Mouse (Mus musculus): ENCODE measurements around the gene Mvb12b. TPM values are rescaled to one million over a fixed set of nuclear protein-coding genes. Genes with fewer than 3 reads are reported as not detected.

The Mvb12b gene
- polyA plus RNA-seq, 1 experiment from 2014 or later, result 60.5 TPM

- no peak overlapping the region for H3K27ac ChIP-seq (replicated peaks)
- 68% methylated on average over 9 of the region's 9 CpGs for WGBS
- H3K4me2 ChIP-seq, result no peak overlapping the region
- H3K4me3 ChIP-seq, result no peak overlapping the region
- H3K9ac ChIP-seq, result no peak overlapping the region
- peaks cover 47% of the 10 kb centered on the region for H3K4me1 ChIP-seq (replicated peaks)
- ATAC-seq (ENCODE audit: low read depth), result no peak
- no peaks in the 10 kb centered on the region for H3K27me3 ChIP-seq
- H3K9me3 ChIP-seq, result no peaks in the 10 kb centered on the region
- peaks cover 49% of the 10 kb centered on the region for H3K36me3 ChIP-seq
These were observed 69.9 kb downstream of the Mvb12b start for GRCm38 (mm10) chr2:33817663-33818346.

DNA sequence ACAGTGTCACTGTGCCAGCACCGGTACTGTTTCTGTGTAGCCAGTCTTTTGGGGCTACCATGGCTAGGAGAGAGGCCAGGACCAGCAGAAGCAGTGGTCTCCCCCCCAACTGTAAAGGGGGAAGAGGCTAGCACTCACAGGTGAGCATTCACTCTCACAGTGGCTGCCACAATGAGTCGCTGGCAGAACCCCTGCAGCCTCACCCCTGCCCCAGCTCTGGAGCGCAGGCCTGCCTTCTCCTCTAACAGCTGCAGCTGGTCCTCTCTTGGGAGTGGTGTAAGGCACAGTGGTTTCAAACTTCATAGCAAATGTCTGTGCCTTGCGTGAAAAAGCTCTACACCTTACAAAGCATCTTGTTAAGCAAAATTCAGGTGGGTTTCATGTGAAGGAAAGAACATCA lies 70.7 kb downstream of the Mvb12b start:
- H3K4me3 ChIP-seq, result no peak overlapping the region
- WGBS, result 75% methylated on average over 4 of the region's 4 CpGs
- no peak overlapping the region for H3K4me2 ChIP-seq
- H3K27ac ChIP-seq (replicated peaks), result no peak overlapping the region
- ATAC-seq (ENCODE audit: low read depth), result no peak
- no peak overlapping the region for H3K9ac ChIP-seq
- peaks cover 49% of the 10 kb centered on the region for H3K36me3 ChIP-seq
- no peaks in the 10 kb centered on the region for H3K9me3 ChIP-seq
- H3K27me3 ChIP-seq, result no peaks in the 10 kb centered on the region
- peaks cover 47% of the 10 kb centered on the region for H3K4me1 ChIP-seq (replicated peaks)

DNA sequence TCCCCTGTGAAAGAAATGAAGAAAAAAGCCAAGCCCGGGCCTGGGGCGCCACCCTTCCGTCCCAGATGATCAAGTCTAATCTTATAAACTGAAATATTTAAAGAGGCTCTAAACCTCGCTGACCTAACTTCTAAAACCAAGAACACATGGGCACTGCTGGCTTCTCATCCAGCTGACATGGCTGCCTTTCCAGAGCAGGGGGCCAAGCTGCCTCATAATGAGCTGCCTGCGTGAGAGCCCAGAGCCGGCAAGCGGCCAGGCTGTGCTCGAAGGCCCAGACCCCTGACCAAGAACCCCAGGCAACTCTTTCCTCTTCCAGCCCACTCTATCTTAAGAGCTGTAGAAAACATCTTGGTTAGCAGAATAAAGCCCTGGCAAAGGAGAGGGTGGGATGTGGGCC lies 73.2 kb downstream of the Mvb12b start:
- Histone ChIP-seq H3K9ac (no peak overlapping the region), H3K4me1 (replicated peaks) (peaks cover 63% of the 10 kb centered on the region), H3K27me3 (no peaks in the 10 kb centered on the region), H3K9me3 (no peaks in the 10 kb centered on the region), H3K36me3 (peaks cover 30% of the 10 kb centered on the region), H3K27ac (replicated peaks) (peak overlapping the region; percentile 33; the same call in 1 of the 2 replicates), H3K4me3 (no peak overlapping the region), H3K4me2 (no peak overlapping the region)
- WGBS, result 75% methylated on average over 8 of the region's 8 CpGs
- ATAC-seq (ENCODE audit: low read depth), result no peak

- Histone ChIP-seq H3K4me2 (no peak overlapping the region), H3K27me3 (no peaks in the 10 kb centered on the region), H3K27ac (replicated peaks) (no peak overlapping the region; the same call in 1 of the 2 replicates), H3K36me3 (peaks cover 21% of the 10 kb centered on the region), H3K9ac (no peak overlapping the region), H3K4me1 (replicated peaks) (peaks cover 72% of the 10 kb centered on the region), H3K4me3 (no peak overlapping the region), H3K9me3 (no peaks in the 10 kb centered on the region)
- ATAC-seq (ENCODE audit: low read depth), result no peak
- WGBS, result 52% methylated on average over 8 of the region's 8 CpGs
These were observed 74.1 kb downstream of the Mvb12b start for GRCm38 (mm10) chr2:33813501-33814240.

DNA sequence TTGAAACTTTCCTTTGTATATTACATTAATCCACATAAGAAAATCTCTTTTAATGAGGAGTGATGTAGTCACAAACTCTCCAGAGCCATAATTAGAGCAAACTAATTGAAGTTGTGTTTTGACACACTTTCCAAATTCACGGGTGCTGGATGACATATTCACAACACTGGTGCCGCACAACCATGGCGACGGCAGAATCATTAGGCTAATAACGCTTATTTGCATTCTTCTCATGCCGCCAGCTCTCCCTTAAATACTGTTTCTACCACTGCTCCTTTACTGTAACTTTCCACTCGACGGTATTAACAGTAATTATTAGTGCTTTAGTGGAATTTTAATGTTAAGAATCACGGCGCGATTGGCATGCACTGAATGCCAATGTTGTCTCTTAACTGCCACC lies 74.8 kb downstream of the Mvb12b start:
- no peak for ATAC-seq (ENCODE audit: low read depth)
- peaks cover 79% of the 10 kb centered on the region for H3K4me1 ChIP-seq (replicated peaks)
- peak overlapping the region; percentile 34; the same call in 1 of the 2 replicates for H3K27ac ChIP-seq (replicated peaks)

DNA sequence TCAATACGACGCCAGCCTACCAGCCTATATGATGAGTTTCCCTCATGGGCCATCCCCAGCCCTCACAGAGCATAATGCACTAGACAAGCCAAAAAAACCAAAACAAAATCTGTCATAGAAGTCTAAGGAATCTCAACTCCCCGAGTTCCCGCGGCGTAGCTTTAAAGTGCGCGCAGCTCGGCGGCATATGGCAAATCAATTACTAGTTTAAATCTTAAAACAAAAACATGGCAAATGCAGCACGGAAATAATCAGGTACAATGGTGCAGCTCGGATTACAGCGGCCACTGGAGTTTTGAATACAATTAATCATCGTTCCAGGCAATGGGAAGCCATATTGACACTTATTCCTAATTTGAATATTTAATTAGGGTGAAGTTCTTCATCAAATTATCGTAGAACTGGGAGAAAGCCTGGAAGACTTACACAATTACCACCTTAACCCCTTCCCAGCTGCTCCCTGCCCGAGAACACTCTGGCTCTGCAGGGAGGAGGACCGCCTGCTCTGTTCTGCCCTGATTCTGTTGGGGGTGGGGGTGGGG lies 76.3 kb downstream of the Mvb12b start:
- 0 out of 2 replicates have a peak, but pooled peaks cover 1% of the 10 kb centered on the region for H3K36me3 ChIP-seq
- 50% methylated on average over 17 of the region's 17 CpGs for WGBS
- ATAC-seq (ENCODE audit: low read depth), result no peak
- H3K4me2 ChIP-seq, result no peak overlapping the region
- no peak overlapping the region for H3K4me3 ChIP-seq
- H3K4me1 ChIP-seq (replicated peaks), result peaks cover 83% of the 10 kb centered on the region
- H3K9ac ChIP-seq, result no peak overlapping the region
- peak overlapping the region; percentile 34; the same call in 1 of the 2 replicates for H3K27ac ChIP-seq (replicated peaks)
- no peaks in the 10 kb centered on the region for H3K9me3 ChIP-seq
- H3K27me3 ChIP-seq, result no peaks in the 10 kb centered on the region

More for the DNA sequence above, 74.8 kb downstream of the Mvb12b start:
- no peaks in the 10 kb centered on the region for H3K9me3 ChIP-seq
- H3K9ac ChIP-seq, result no peak overlapping the region
- no peaks in the 10 kb centered on the region for H3K27me3 ChIP-seq
- peaks cover 14% of the 10 kb centered on the region for H3K36me3 ChIP-seq
- 56% methylated on average over 11 of the region's 11 CpGs for WGBS
- no peak overlapping the region for H3K4me2 ChIP-seq
- H3K4me3 ChIP-seq, result no peak overlapping the region

DNA sequence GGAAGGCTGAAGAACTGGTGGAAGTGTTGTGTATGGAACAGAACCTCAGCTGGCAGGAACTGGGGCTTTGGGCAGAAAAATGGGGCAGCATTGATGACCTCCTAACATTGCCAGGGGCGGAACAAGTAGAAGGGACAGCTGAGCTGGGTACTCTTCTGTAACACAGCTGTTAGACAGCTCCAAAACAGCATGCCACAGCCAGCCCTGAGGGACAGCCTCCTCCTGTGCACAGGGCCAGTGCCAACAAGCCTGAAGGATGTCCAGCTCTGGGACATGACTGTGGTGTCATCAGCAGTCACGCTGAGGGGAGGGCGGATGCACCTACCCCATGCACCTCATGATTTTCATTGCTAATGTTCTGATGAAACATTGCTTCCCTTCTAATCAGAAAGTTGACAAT lies 78.7 kb downstream of the Mvb12b start:
- Histone ChIP-seq H3K9me3 (no peaks in the 10 kb centered on the region), H3K9ac (0 out of 2 replicates have a peak overlapping the region, but pooled peaks have one; percentile 41), H3K27me3 (no peaks in the 10 kb centered on the region), H3K27ac (replicated peaks) (peak overlapping the region; percentile 74), H3K4me2 (no peak overlapping the region), H3K36me3 (peaks cover 12% of the 10 kb centered on the region), H3K4me3 (no peak overlapping the region), H3K4me1 (replicated peaks) (peaks cover 78% of the 10 kb centered on the region)
- 67% methylated on average over 3 of the region's 3 CpGs for WGBS
- ATAC-seq (ENCODE audit: low read depth), result no peak

- H3K36me3 ChIP-seq, result peaks cover 12% of the 10 kb centered on the region
- ATAC-seq (ENCODE audit: low read depth), result no peak
- no peaks in the 10 kb centered on the region for H3K27me3 ChIP-seq
- no peak overlapping the region for H3K9ac ChIP-seq
- H3K27ac ChIP-seq (replicated peaks), result no peak overlapping the region
- no peak overlapping the region for H3K4me2 ChIP-seq
- WGBS, result 94% methylated on average over 5 of the region's 5 CpGs
- H3K4me3 ChIP-seq, result no peak overlapping the region
- peaks cover 74% of the 10 kb centered on the region for H3K4me1 ChIP-seq (replicated peaks)
- no peaks in the 10 kb centered on the region for H3K9me3 ChIP-seq
These were observed 79.7 kb downstream of the Mvb12b start for GRCm38 (mm10) chr2:33808032-33808431.

DNA sequence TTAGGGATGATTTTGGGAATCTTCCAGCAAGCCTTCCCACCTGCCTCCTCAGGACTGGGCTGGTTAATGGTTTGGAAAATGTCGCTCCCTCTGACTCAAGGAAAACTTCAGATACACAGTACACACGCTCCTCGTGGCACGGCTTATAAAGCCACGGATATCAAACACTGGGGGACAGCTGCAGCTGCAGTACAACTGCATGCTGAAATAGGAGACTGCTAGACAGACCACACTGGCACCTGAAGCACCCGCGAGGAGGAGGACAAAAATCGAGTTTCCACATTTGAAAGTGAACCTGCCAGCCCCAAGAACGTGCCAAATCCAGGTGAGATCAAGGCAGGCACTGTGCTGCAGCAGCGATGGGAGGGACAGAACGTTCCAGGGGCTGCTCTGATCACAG lies 82.1 kb downstream of the Mvb12b start:
- Histone ChIP-seq H3K36me3 (peaks cover 35% of the 10 kb centered on the region), H3K4me2 (no peak overlapping the region), H3K27ac (replicated peaks) (peak overlapping the region; percentile 68; the same call in 1 of the 2 replicates), H3K4me3 (no peak overlapping the region), H3K4me1 (replicated peaks) (peaks cover 59% of the 10 kb centered on the region), H3K9me3 (no peaks in the 10 kb centered on the region), H3K27me3 (no peaks in the 10 kb centered on the region), H3K9ac (0 out of 2 replicates have a peak overlapping the region, but pooled peaks have one; percentile 31)
- no peak for ATAC-seq (ENCODE audit: low read depth)
- 85% methylated on average over 11 of the region's 11 CpGs for WGBS

DNA sequence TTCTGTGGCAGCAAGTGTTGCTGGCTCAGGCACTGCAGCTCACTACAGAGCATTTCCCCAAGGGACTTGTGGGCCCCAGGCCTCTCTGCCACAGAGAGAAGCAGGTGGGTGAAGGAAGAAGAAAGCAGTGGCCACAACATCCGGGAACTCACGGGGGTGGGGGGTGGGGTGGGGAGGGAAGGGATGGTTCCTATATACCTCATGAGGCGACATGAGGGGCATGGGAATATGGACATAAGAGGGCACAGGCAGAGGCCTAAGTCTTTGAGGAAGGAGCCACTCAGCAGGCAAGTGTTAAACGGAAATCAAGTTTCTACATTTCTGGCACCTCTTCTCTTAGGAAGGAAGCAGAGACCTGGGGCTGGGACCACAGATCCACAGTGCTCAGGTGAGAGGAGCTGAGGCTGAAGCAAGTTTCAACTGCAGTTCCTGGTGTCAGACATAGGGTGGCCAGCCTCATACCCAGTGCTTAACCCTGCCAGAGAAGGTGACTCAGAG lies 84.0 kb downstream of the Mvb12b start:
- 73% methylated on average over 4 of the region's 4 CpGs for WGBS
- ATAC-seq (ENCODE audit: low read depth), result no peak
- peaks cover 48% of the 10 kb centered on the region for H3K36me3 ChIP-seq
- no peak overlapping the region for H3K4me3 ChIP-seq
- H3K9ac ChIP-seq, result no peak overlapping the region
- no peaks in the 10 kb centered on the region for H3K27me3 ChIP-seq
- no peaks in the 10 kb centered on the region for H3K9me3 ChIP-seq
- H3K27ac ChIP-seq (replicated peaks), result no peak overlapping the region
- peaks cover 41% of the 10 kb centered on the region for H3K4me1 ChIP-seq (replicated peaks)
- no peak overlapping the region for H3K4me2 ChIP-seq

DNA sequence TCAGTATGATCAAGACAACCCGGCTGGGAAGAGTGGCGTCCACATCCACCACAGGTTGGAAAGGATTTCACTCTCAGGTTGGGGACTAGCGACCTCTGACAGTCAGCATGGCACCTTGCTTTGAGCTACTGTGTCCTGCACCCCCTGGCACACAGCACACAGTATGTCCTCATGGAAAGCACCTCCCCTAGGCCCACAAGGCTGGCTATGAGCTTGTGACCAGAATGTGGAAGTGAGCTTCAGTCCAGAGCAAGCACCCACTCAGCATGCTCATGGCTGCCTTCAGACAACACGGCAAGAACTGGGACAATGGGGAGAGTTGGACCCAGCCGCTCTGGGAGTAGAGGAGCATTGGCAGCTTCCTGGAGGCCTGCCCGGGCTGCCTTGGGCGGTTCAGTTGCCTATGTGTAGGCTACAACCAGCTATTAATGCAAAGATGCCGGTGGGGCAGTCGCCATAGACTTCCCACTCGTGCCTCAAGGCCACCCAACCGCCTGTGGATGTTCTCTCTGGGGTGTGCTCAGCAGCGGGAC lies 84.6 kb downstream of the Mvb12b start:
- Histone ChIP-seq H3K27ac (replicated peaks) (no peak overlapping the region), H3K9me3 (no peaks in the 10 kb centered on the region), H3K4me3 (no peak overlapping the region), H3K4me2 (no peak overlapping the region), H3K4me1 (replicated peaks) (peaks cover 40% of the 10 kb centered on the region), H3K9ac (no peak overlapping the region), H3K36me3 (peaks cover 48% of the 10 kb centered on the region), H3K27me3 (no peaks in the 10 kb centered on the region)
- WGBS, result 72% methylated on average over 12 of the region's 12 CpGs
- ATAC-seq (ENCODE audit: low read depth), result no peak

DNA sequence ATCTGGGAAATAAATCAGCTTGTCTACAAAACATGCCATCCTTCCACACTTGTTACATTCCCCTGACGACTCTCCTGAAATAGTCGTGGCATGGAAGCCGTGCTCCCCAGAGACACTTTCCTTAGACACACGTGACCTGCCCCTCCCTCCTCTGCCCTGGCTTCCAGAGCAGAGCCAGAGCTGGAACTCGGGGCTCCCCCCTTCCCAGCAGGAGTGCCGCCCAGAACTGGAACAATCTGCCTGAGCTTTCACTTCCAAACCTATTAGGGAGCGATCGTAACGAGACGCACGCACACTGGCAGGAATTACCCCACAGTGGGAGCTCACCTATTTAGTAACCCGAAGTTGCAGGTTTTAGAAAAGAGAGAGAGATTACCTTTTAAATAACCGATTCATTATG lies 86.0 kb downstream of the Mvb12b start:
- peaks cover 50% of the 10 kb centered on the region for H3K4me1 ChIP-seq (replicated peaks)
- WGBS, result 56% methylated on average over 13 of the region's 13 CpGs

More for the DNA sequence above, 86.0 kb downstream of the Mvb12b start:
- H3K9ac ChIP-seq, result no peak overlapping the region
- no peak for ATAC-seq (ENCODE audit: low read depth)
- no peaks in the 10 kb centered on the region for H3K9me3 ChIP-seq
- no peak overlapping the region for H3K4me3 ChIP-seq
- H3K27ac ChIP-seq (replicated peaks), result no peak overlapping the region
- H3K27me3 ChIP-seq, result no peaks in the 10 kb centered on the region
- no peak overlapping the region for H3K4me2 ChIP-seq
- peaks cover 48% of the 10 kb centered on the region for H3K36me3 ChIP-seq

Data from neural tube, embryonic 13.5 days (tissue).